Mouse (Mus musculus): ENCODE results near the gene Washc2.

- TF ChIP-seq CTCF (IDR thresholded peaks at IDR 0.05; ENCODE audit: control insufficient read depth, insufficient read depth, insufficient read length) (no peak), MAX (IDR thresholded peaks at IDR 0.05) (no peak), CEBPB (IDR thresholded peaks at IDR 0.05; ENCODE audit: low read depth) (no peak), USF1 (IDR thresholded peaks at IDR 0.05; ENCODE audit: low read depth) (no peak)
Measured at GRCm38 (mm10) chr6:116240371-116240770, 32.5 kb downstream of the Washc2 start.

All from C2C12 (cell line).